Comparison of ENCODE assay signal across 9 mouse cellular contexts in genomic region chr2:105612051-105612664, GRCm38 (mm10). TPM values are rescaled to one million over a fixed set of nuclear protein-coding genes. Genes with fewer than 3 reads are reported as not detected.
DNase-seq lines count a peak whose midpoint lies in the region; ATAC-seq and TF ChIP-seq lines count a peak whose summit lies in the region.
"Had no signal": no experiment of that assay in that cellular context is flagged by ENCODE, and none has a peak within 500 bp of the region (broad histone marks: within the 10 kb centered on the region; RNA-seq: fewer than 3 reads in every experiment).

No protein-coding gene starts in this region.

- H3K9me3 ChIP-seq in heart, embryonic 12.5 days (replicated peaks) = no peaks in the 10 kb centered on the region
- H3K9me3 ChIP-seq in stomach, embryonic 14.5 days (ENCODE audit: control insufficient read depth, low read depth, low read length) = no peaks in the 10 kb centered on the region
- H3K9me3 ChIP-seq in stomach, postnatal 0 days (ENCODE audit: control insufficient read depth, low read length) = no peaks in the 10 kb centered on the region
- H3K9me3 ChIP-seq in limb, embryonic 13.5 days = no peaks in the 10 kb centered on the region

- H3K27me3 ChIP-seq in heart, embryonic 12.5 days (replicated peaks) = peaks cover 5% of the 10 kb centered on the region; the same call in 1 of the 2 replicates
- 0 out of 2 replicates have a peak, but pooled peaks cover 4% of the 10 kb centered on the region for H3K27me3 ChIP-seq in stomach, embryonic 14.5 days (ENCODE audit: control insufficient read depth, insufficient read depth, low read length)
- no peaks in the 10 kb centered on the region for H3K27me3 ChIP-seq in stomach, postnatal 0 days (ENCODE audit: control insufficient read depth, insufficient read depth, low read length)
- peaks cover 26% of the 10 kb centered on the region for H3K27me3 ChIP-seq in limb, embryonic 13.5 days

- H3K4me3 ChIP-seq in heart, embryonic 12.5 days = peak overlapping the region; percentile 26
- H3K4me3 ChIP-seq in stomach, embryonic 14.5 days (ENCODE audit: low read depth, low read length) = no peak overlapping the region
- H3K4me3 ChIP-seq in stomach, postnatal 0 days (ENCODE audit: low read depth, low read length) = no peak overlapping the region
- peak overlapping the region; percentile 14; the same call in 1 of the 2 replicates for H3K4me3 ChIP-seq in limb, embryonic 13.5 days
- H3K4me3 ChIP-seq: left cerebral cortex, adult 2 months had no signal

- no peak for TF ChIP-seq CTCF in stomach, postnatal 0 days (IDR thresholded peaks at IDR 0.05; ENCODE audit: low read depth)

- H3K27ac ChIP-seq in heart, embryonic 12.5 days (ENCODE audit: poor library complexity, severe bottlenecking) = no peak overlapping the region
- H3K27ac ChIP-seq in stomach, embryonic 14.5 days (ENCODE audit: low read length) = no peak overlapping the region
- no peak overlapping the region for H3K27ac ChIP-seq in stomach, postnatal 0 days (replicated peaks)
- no peak overlapping the region for H3K27ac ChIP-seq in limb, embryonic 13.5 days
- H3K27ac ChIP-seq: left cerebral cortex, adult 2 months had no signal

- WGBS in heart, embryonic 12.5 days = 10% methylated on average over 21 of the region's 21 CpGs
- WGBS in stomach, embryonic 14.5 days = 7% methylated on average over 21 of the region's 21 CpGs
- WGBS in stomach, postnatal 0 days = 13% methylated on average over 21 of the region's 21 CpGs
- WGBS in limb, embryonic 13.5 days = 4% methylated on average over 21 of the region's 21 CpGs

- ATAC-seq in heart, embryonic 12.5 days (ENCODE audit: insufficient number of reproducible peaks, low FRiP score) = no peak
- ATAC-seq in stomach, embryonic 14.5 days (ENCODE audit: insufficient number of reproducible peaks, insufficient read depth, low FRiP score, low read depth) = peak; percentile 46; the same call in 1 of the 2 replicates
- no peak for ATAC-seq in stomach, postnatal 0 days (ENCODE audit: low FRiP score, low TSS enrichment)
- peak; percentile 63 for ATAC-seq in limb, embryonic 13.5 days (ENCODE audit: low FRiP score, low read depth)
- ATAC-seq in monocyte, adult 5-6 weeks (replicated peaks; ENCODE audit: insufficient number of reproducible peaks, low FRiP score, low TSS enrichment, poor library complexity, severe bottlenecking) = no peak

- peak overlapping the region; percentile 40; the same call in 1 of the 2 replicates for H3K9ac ChIP-seq in heart, embryonic 12.5 days
- H3K9ac ChIP-seq in stomach, embryonic 14.5 days (replicated peaks; ENCODE audit: low read depth, low read length) = no peak overlapping the region
- H3K9ac ChIP-seq in stomach, postnatal 0 days (ENCODE audit: low read length) = no peak overlapping the region
- H3K9ac ChIP-seq in limb, embryonic 13.5 days = 0 out of 2 replicates have a peak overlapping the region, but pooled peaks have one; percentile 32

- H3K4me1 ChIP-seq in heart, embryonic 12.5 days (replicated peaks) = peaks cover 15% of the 10 kb centered on the region
- H3K4me1 ChIP-seq in stomach, embryonic 14.5 days (ENCODE audit: control insufficient read depth, insufficient read depth, low read length) = peaks cover 8% of the 10 kb centered on the region; the same call in 1 of the 2 replicates
- no peaks in the 10 kb centered on the region for H3K4me1 ChIP-seq in stomach, postnatal 0 days (replicated peaks; ENCODE audit: control insufficient read depth, insufficient read depth)
- H3K4me1 ChIP-seq in limb, embryonic 13.5 days = peaks cover 23% of the 10 kb centered on the region

- H3K36me3 ChIP-seq in heart, embryonic 12.5 days = no peaks in the 10 kb centered on the region
- H3K36me3 ChIP-seq in stomach, embryonic 14.5 days (ENCODE audit: control insufficient read depth, insufficient read depth, low read length) = no peaks in the 10 kb centered on the region
- H3K36me3 ChIP-seq in stomach, postnatal 0 days (ENCODE audit: control insufficient read depth, insufficient read depth, low read length) = no peaks in the 10 kb centered on the region
- no peaks in the 10 kb centered on the region for H3K36me3 ChIP-seq in limb, embryonic 13.5 days

- peak overlapping the region; percentile 63 for H3K4me2 ChIP-seq in heart, embryonic 12.5 days
- peak overlapping the region; percentile 12; the same call in 1 of the 2 replicates for H3K4me2 ChIP-seq in stomach, embryonic 14.5 days (replicated peaks; ENCODE audit: low read depth, low read length)
- H3K4me2 ChIP-seq in stomach, postnatal 0 days (replicated peaks; ENCODE audit: low read depth) = no peak overlapping the region
- peak overlapping the region; percentile 51 for H3K4me2 ChIP-seq in limb, embryonic 13.5 days (replicated peaks)

- intact Hi-C loops in heart, postnatal 25 days (cut with DNase I) = loop anchor here (10.0 kb wide), 1 partner anchor 583 kb away; no protein-coding TSS in a partner anchor

- DNase-seq in heart, postnatal 25 days (ENCODE audit: low spot score) = no peak
- DNase-seq in stomach, postnatal 0 days (ENCODE audit: low spot score) = no peak
- no peak for DNase-seq in testis, postnatal 14 days (ENCODE audit: low spot score)
- DNase-seq in urinary bladder, adult 18-20 months (ENCODE audit: low spot score in 2 of 2) = no peak

- TF ChIP-seq EP300 in stomach, postnatal 0 days (optimal IDR thresholded peaks at IDR 0.05) = no peak

RNA-seq across cellular contexts. Expression of gene Pax6, which starts 56.5 kb away (rescaled TPM):
- polyA plus RNA-seq in heart, embryonic 12.5 days (2016; fragmentation: Nextera tagmentation; extraction: Ambion mirVana) = 0.28 and 0.46 TPM in 2 replicates
- not detected for total RNA-seq in heart, postnatal 25 days (2021)
- polyA plus RNA-seq in stomach, embryonic 14.5 days (2014; fragmentation: Nextera tagmentation; extraction: Ambion mirVana) = 0.69 and 0.91 TPM in 2 replicates
- 0.63 and 0.67 TPM in 2 replicates for polyA plus RNA-seq in stomach, postnatal 0 days (2015; fragmentation: Nextera tagmentation; extraction: Ambion mirVana)
- polyA plus RNA-seq in limb, embryonic 13.5 days (2015; fragmentation: Nextera tagmentation; extraction: Ambion mirVana) = 0.39 and 0.55 TPM in 2 replicates
- not detected in 3 replicates for total RNA-seq in monocyte, adult 5-6 weeks (2017)

Comparison
In these comparisons a context has a peak if more than half of its experiments do, and no peak if none do; other contexts are left out.
1. ATAC-seq: peak in stomach, embryonic 14.5 days (single experiment) and limb, embryonic 13.5 days (single experiment); none in heart, embryonic 12.5 days (single experiment), stomach, postnatal 0 days (single experiment) and monocyte, adult 5-6 weeks (single experiment).
2. H3K4me3 ChIP-seq: peak in heart, embryonic 12.5 days (single experiment) and limb, embryonic 13.5 days (single experiment); none in stomach, embryonic 14.5 days (single experiment) and stomach, postnatal 0 days (single experiment).
3. H3K9ac ChIP-seq: peak in heart, embryonic 12.5 days (single experiment) and limb, embryonic 13.5 days (single experiment); none in stomach, embryonic 14.5 days (single experiment) and stomach, postnatal 0 days (single experiment).